Mouse (Mus musculus) adrenal gland, adult (tissue): ENCODE data around the gene Tacr3.

Experiments used
- DNase-seq, 2 experiments: peaks; one replicate each; pipeline ENCODE4 v3.0.0; 2022 to 2023; ENCODE audit warnings: low spot score in 1 of 2; ENCODE audit not compliant: inconsistent age in 2 of 2

The Tacr3 gene

DNA sequence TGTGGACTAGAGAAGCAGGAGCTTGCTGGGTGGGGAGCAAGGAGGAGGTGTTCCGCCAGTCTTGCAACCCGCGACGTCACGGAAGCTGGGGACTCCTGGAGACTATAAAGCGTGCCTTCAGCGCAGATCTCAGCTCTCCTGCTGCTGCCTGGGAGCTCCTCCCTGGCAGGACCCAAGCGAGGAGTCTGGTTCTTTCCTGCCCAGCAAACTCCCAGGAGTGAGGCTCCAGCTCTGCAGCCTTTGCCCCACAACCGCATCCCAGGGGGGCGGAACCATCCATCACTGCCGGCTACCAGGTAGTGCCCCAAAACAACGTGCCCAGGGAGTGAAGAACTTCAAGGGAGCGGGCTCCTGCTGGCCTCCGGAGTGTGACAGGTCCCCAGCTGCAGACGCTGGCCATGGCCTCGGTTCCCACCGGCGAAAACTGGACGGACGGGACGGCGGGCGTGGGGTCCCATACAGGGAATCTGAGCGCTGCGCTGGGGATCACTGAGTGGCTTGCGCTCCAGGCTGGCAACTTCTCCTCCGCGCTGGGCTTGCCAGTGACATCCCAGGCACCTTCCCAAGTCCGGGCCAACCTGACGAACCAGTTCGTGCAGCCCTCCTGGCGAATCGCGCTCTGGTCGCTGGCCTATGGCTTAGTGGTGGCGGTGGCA is at the start of gene Tacr3:
TSS of gene Tacr3 (plus strand) at position 133 of the 656 bp plus-strand sequence.
- DNase-seq = peak; percentile 5 to 17

DNA sequence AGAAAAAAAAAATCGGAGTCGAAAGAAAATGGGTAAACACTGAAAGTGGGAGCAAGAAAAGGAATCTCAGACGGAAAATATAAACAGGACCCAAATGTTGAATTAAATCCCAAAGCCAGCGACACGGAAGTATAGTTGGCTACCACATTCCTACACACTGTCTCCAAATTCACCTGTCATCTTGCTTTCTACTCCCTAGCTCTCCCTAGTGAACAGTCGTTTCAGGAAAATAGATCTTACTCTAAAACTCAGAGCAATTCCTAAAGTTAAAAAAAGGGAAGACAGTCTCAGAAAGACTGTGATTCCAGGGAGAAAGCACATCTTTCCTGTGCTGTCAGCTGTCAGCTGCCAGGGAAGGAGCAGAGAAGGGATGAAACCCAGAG is 324 bp upstream of the Tacr3 start:
- DNase-seq = no peak

DNA sequence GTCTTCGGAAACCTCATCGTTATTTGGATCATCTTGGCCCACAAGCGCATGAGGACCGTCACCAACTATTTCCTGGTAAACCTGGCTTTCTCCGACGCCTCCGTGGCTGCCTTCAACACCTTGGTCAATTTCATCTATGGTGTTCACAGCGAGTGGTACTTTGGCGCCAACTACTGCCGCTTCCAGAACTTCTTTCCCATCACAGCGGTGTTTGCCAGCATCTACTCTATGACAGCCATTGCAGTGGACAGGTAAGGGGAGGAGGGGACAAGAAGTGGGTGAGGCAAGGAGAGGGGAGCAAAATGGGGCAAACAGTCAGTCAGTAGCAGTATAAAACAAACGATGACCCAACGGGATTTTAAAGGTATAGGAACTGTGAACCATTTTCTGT is 719 bp downstream of the Tacr3 start:
- DNase-seq = no peak

DNA sequence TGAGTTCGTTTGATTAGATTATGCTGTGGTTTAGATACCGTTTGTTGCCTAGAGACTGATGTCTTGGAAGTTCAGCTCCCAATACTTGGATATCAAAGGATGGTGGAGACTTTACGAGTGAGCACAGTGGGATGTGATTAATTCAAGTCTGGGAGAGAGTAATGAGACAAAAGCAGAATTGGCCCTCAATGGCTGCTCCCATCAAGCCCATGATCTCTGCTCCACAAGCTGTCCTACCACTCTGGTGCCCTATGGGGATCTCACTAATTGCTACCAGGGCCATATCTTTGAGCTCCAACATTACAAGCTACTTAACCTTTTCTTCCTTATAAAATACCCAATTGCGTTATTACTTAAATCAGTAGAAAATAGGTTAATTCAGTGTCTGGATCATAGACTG is 22.5 kb downstream of the Tacr3 start:
- DNase-seq = no peak

DNA sequence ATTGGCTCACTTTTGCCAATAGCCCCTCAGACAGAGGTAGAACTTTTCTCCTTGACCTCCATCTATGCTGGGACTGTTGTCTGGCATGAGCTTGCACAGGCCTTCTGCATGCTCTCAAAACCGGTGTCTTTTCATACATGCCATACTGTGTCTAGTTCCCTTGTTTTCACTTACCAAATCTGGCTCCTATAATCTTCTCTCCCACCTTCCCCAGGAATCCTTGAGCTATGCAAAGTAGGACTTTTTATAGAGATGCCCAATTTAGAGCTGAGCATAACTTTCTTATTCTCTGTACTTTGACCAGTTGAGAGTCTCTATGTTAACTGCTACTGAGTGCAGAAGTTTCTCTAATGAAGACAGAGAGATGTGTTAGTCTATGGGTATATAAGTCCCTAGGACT is 48.9 kb downstream of the Tacr3 start:
- no peak for DNase-seq

DNA sequence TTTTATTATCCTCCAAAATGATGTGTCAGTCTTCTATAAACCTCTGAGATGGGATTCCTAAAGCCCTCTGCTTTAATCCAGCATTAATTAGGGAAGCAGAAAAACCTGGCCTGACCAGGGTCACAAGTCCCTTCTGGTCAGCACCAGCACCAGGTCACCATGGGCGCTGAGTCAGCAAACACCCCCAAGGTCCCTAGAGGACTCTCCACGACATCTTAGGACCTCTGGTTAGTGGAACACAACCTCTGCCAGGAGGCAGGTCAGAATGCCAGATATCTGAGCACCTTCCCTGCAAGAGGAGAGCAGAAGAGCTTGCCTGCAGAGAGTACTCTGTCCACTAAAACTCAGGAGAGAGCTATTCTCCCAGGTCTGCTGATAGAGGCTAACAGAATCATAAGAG is 67.0 kb downstream of the Tacr3 start:
- no peak for DNase-seq

DNA sequence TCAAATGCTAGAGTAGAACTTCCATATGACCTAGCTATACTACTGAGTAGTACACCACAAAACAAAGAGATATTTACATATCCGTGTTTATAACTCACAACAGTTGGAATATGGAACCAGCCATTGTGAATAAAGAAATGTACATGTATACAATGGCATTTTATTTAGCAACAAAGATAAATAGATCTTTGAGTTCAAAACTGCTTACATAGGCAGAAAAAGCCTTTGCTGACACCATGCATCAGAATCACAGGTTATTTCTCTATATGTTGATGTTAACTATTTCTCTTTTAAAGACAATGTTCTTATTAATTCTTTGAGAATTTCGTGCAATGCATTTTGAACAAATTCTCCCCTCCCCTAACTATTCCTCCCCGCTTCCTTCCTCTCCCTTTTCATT is 80.1 kb downstream of the Tacr3 start:
- no peak for DNase-seq

DNA sequence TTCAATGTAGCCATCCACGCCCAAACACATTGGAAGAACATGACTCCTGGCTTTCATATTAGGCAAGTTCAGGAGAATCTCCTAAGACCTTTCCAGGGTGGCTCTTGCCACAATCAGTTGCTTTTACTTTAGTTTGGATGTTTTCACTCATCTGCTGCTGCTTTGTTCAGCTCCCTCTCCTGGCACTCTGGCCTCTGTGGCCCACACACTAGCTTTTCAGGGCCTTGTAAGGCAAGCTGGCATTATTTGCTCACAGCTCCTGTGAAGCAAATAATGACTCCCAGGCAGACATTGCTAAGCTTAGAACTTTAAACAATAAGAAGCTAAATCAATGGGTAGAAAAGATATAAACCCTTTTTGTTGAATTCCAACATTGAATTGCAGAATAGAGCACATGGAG is 105.9 kb downstream of the Tacr3 start:
- no peak for DNase-seq

DNA sequence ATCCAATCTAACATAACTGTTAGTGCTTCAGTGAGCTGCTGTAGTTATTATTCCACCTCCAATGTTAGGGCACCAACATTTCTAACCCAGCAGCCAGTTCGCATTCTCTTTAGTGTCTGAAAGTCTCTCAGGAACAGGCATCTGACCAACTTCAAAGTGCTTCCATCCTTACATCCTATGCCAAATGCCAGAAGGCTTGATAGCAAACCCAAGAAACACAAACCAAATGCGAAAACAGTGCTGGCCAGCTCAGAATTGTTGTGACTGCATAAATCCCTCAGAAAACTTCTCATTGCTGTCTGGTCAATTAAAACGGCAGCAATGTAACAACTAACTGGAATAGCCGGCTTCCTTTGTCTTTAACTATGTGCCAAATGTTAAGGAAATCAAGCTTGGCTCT is 106.7 kb downstream of the Tacr3 start:
- DNase-seq = no peak

DNA sequence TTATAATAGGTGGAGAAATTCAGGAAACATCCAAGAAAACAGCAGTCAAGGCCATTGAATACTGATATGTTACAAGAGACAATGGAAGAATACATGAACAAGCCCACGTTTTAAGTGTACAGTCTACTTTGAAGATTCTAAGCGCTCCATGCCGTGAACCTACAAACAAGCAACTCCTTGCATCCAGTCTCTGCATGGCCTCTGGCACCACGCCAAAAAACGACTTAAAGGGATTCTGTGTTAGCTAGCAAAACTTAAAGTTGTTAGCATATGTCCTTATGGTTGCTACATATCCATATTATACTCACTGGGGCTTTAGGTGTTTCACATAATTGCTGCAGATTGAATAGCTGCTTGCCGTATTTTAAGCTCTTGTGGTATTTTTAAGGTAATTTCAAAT is 134.7 kb downstream of the Tacr3 start:
- DNase-seq = no peak

DNA sequence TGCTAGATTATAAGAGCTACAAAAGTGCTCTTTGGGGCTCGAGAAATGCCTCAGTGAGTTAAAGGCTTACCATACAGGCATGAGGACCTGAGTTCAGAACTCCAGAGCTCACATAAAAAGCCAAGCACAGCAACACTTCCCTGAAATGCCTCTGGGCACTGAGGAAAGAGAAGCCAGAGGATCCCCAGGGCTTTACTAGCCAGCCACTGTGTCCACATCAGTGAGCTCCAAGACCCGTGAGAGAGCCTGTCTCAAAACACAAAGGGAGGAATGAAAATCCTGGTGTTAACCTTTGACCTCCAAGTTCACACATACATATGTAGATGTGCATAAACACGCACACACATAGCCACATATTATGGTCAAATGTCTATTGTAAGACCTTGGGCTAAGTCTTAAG is 150.1 kb downstream of the Tacr3 start:
- DNase-seq = no peak

DNA sequence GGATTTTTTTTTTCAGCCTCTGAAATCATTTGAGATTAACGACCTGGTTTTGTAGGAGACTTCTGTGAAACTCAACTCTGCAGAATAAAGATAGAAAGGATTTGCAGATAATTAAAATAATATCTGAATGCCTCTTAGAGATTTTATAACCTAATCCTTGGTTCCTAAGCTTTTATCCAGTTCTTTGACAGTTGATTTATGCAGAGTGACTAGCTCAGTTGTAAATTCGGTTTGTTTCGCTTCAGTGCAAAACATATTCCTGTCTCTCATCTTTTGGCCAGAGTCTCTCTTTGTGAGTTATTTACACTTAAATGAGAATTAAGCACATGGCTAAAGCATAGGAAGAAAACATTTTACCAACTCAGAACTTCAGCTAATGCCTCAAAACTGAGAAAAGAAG is 151.3 kb downstream of the Tacr3 start:
- no peak for DNase-seq
